Mouse (Mus musculus): ENCODE measurements around the gene Tcp10b. TPM values are rescaled to one million over a fixed set of nuclear protein-coding genes. Genes with fewer than 3 reads are reported as not detected.
"Not testable (repeated sequence)": the region's sequence is repeated elsewhere in the genome, so short reads cannot be mapped to it uniquely, and the experiment has no call there.

The Tcp10b gene
- polyA plus RNA-seq, 1 experiment from 2014 or later, result 0.10 TPM

- 51% methylated on average over 3 of the region's 9 CpGs for WGBS
Measured at GRCm38 (mm10) chr17:13112504-13113291, 51.8 kb downstream of the Tcp10b start.

GRCm38 (mm10) chr17:13123308-13124038, 62.6 kb downstream of the Tcp10b start:
- not testable (repeated sequence) for H3K36me3 ChIP-seq; H3K9me3 ChIP-seq; H3K4me1 ChIP-seq (replicated peaks); H3K4me2 ChIP-seq; H3K9ac ChIP-seq; H3K4me3 ChIP-seq; H3K27me3 ChIP-seq; H3K27ac ChIP-seq (replicated peaks)
- WGBS, result 71% methylated on average over 2 of the region's 5 CpGs
- peak; percentile 52; the same call in 1 of the 2 replicates for ATAC-seq (ENCODE audit: low FRiP score, low read depth)

More at GRCm38 (mm10) chr17:13112504-13113291, 51.8 kb downstream of the Tcp10b start:
- H3K4me2 ChIP-seq; H3K9ac ChIP-seq; H3K4me3 ChIP-seq; H3K9me3 ChIP-seq; H3K4me1 ChIP-seq (replicated peaks); H3K36me3 ChIP-seq; H3K27ac ChIP-seq (replicated peaks); H3K27me3 ChIP-seq: not testable (repeated sequence)
- ATAC-seq (ENCODE audit: low FRiP score, low read depth), result peak; percentile 87

DNA sequence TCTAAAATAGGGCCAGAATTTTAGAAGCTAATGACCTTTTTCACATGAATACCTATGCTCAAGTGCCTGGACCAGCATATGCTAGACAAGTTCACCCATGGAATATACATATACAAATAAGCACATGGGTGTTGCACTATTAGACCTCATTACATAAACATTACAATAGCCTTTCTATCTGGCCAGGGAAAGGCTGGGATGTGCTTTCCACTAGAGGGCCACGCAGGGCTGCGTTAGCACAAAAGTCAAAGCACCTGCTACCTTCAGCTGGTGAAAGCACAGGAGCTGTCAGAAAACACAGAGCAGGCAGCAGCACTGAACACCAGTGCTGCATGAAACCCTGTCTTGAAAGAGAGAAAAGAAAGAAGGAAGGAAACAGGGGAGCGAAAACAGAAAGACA, 63.3 kb downstream of the Tcp10b start:
- H3K4me3 ChIP-seq; H3K9me3 ChIP-seq; H3K4me1 ChIP-seq (replicated peaks); H3K4me2 ChIP-seq; H3K27ac ChIP-seq (replicated peaks); H3K36me3 ChIP-seq; H3K27me3 ChIP-seq; H3K9ac ChIP-seq: not testable (repeated sequence)
- WGBS, result 17% methylated on average over 2 of the region's 3 CpGs
- peak; percentile 46; the same call in 1 of the 2 replicates for ATAC-seq (ENCODE audit: low FRiP score, low read depth)

DNA sequence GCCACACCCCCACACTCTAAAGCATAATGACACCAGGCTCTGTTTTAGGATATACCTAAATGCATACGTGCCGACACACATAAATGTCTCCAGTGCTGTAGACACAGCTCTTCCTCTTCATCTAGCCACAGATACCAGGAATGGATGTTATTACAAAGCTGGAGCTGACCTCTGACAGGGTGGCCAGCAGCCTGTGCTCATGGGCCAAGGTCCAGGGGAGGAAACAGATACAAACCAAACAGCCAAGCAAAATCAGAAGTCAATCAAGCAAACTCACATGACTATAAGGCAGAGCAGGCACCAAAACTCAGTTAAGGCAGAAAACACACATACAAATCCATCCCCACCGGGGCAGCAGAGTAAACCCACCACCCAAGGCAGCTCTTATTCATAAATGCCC, 68.4 kb downstream of the Tcp10b start:
- ATAC-seq (ENCODE audit: low FRiP score, low read depth); H3K4me2 ChIP-seq; H3K36me3 ChIP-seq; H3K9me3 ChIP-seq; H3K27me3 ChIP-seq; H3K4me3 ChIP-seq; H3K4me1 ChIP-seq (replicated peaks); H3K27ac ChIP-seq (replicated peaks); H3K9ac ChIP-seq: not testable (repeated sequence)
- no CpG with 5 or more reads among the region's 3 CpGs for WGBS

DNA sequence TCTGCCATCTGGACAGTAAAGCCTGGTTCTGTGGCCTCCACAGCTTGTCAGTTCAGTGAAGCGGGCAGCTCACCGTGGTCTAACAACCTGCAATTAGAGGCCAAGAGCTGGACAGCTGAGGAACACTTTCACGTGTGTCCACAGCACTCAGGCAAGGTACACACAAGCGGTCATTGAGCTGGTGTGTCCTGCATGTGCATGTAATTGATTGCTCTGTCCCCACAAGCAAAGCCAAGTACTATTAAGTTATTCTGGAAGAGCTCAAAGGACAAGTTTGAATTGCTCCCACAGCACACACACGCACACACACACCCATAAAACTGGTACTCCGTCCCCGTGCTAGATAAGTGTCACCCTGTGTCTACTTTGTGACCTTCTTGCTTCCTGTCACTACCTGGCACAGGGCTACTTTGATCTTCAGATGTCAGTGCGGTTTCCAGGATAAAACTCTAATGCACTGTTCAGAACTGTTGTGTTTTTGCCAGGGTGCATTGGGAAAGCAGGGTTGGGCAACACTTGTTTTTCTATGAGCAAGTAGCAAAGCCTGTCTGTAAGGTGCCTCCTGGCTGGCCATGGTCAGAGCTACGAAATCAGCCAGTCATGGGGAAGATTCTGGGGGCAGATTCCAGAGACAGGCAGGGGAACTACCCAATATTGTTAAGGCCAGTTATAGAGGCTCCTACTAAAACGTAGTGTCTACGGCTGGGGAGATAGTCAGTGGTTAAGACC, 69.0 kb downstream of the Tcp10b start:
- H3K9me3 ChIP-seq; H3K36me3 ChIP-seq; H3K4me2 ChIP-seq; H3K9ac ChIP-seq; H3K4me3 ChIP-seq; H3K27ac ChIP-seq (replicated peaks); H3K27me3 ChIP-seq; ATAC-seq (ENCODE audit: low FRiP score, low read depth); H3K4me1 ChIP-seq (replicated peaks): not testable (repeated sequence)
- WGBS, result 88% methylated on average over 9 of the region's 11 CpGs

DNA sequence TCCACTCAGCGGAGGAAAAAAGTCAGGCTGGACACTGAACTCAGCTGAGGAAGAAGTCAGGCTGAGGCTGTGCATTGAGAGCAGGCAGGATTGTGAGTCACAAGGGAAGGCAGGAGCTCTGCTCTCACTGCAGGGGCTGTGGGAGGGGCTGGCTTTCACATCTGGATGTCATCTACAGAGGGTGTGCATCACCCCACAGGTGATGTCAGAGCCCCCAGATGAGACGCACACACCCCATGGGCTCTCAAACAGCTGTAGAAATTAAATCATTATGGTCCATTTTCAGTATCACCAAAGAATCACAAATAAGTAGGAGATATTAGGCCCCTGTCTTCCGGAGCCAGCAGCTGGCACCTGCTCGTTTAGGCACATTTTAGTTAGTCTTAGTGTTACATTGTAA, 70.8 kb downstream of the Tcp10b start, which contains the start of gene Unc93a:
TSS of gene Unc93a (minus strand) at position 101 of the 400 bp plus-strand sequence.
- H3K9ac ChIP-seq; H3K4me3 ChIP-seq; H3K9me3 ChIP-seq; ATAC-seq (ENCODE audit: low FRiP score, low read depth); H3K4me1 ChIP-seq (replicated peaks); H3K4me2 ChIP-seq; H3K27ac ChIP-seq (replicated peaks); H3K36me3 ChIP-seq; H3K27me3 ChIP-seq: not testable (repeated sequence)
- 71% methylated on average over 3 of the region's 4 CpGs for WGBS

Other genes starting within 250 kb of the Tcp10b start
- 0.12 TPM in 1 of 2 replicates, not detected in the other for gene Mas1, start 193.0 kb upstream of the Tcp10b start, polyA plus RNA-seq (2015; fragmentation: Nextera tagmentation; extraction: Ambion mirVana)
- gene Mrgprh, start 185.1 kb upstream of the Tcp10b start, polyA plus RNA-seq (2015; fragmentation: Nextera tagmentation; extraction: Ambion mirVana), result not detected in 2 replicates
- 1.7 and 2.5 TPM in 2 replicates for gene Pnldc1, start 150.9 kb upstream of the Tcp10b start, polyA plus RNA-seq (2015; fragmentation: Nextera tagmentation; extraction: Ambion mirVana)
- 324 and 343 TPM in 2 replicates for gene Tcp1, start 145.4 kb upstream of the Tcp10b start, polyA plus RNA-seq (2015; fragmentation: Nextera tagmentation; extraction: Ambion mirVana)
- gene Mrpl18, start 144.8 kb upstream of the Tcp10b start, polyA plus RNA-seq (2015; fragmentation: Nextera tagmentation; extraction: Ambion mirVana), result 118 and 125 TPM in 2 replicates
- gene Acat3, start 120.5 kb upstream of the Tcp10b start, polyA plus RNA-seq (2015; fragmentation: Nextera tagmentation; extraction: Ambion mirVana), result 0.39 and 1.2 TPM in 2 replicates
- gene Acat2, start 100.4 kb upstream of the Tcp10b start, polyA plus RNA-seq (2015; fragmentation: Nextera tagmentation; extraction: Ambion mirVana), result 331 and 333 TPM in 2 replicates
- gene Wtap, start 66.9 kb upstream of the Tcp10b start, polyA plus RNA-seq (2015; fragmentation: Nextera tagmentation; extraction: Ambion mirVana), result 123 and 124 TPM in 2 replicates
- 134 and 143 TPM in 2 replicates for gene Sod2, start 54.3 kb upstream of the Tcp10b start, polyA plus RNA-seq (2015; fragmentation: Nextera tagmentation; extraction: Ambion mirVana)
- 0.22 and 0.35 TPM in 2 replicates for gene Gpr31b, start 8.8 kb upstream of the Tcp10b start, polyA plus RNA-seq (2015; fragmentation: Nextera tagmentation; extraction: Ambion mirVana)
- gene Unc93a, start 70.7 kb downstream of the Tcp10b start, polyA plus RNA-seq (2015; fragmentation: Nextera tagmentation; extraction: Ambion mirVana), result 0.08 TPM in 1 of 2 replicates, not detected in the other
- gene Smok2a, start 160.1 kb downstream of the Tcp10b start, polyA plus RNA-seq (2015; fragmentation: Nextera tagmentation; extraction: Ambion mirVana), result not detected in 2 replicates
- not detected in 2 replicates for gene Smok2b, start 169.2 kb downstream of the Tcp10b start, polyA plus RNA-seq (2015; fragmentation: Nextera tagmentation; extraction: Ambion mirVana)

All from hindbrain, embryonic 15.5 days (tissue).